Mouse (Mus musculus) spleen, adult 2 months (tissue): Measurements from ENCODE around the gene Fam172a. TPM values are rescaled to one million over a fixed set of nuclear protein-coding genes. Genes with fewer than 3 reads are reported as not detected.

Source experiments
- DNase-seq, 2 experiments: peaks; one replicate each; pipeline versions ENCODE4 v3.0.0 to v3.0.0-alpha.2; 2012 to 2021; ENCODE audit warnings: low spot score in 2 of 2, low read depth in 1 of 2
- H3K27ac ChIP-seq: fragments of 200-500 bp; 2 replicates; pipeline ENCODE4 v1.5.1; 2012; ENCODE audit warnings: low read length, inconsistent platforms; ENCODE audit not compliant: insufficient read depth
- H3K27me3 ChIP-seq: fragments of 200-500 bp; 2 replicates; pipeline ENCODE4 v1.6.1; 2012; ENCODE audit warnings: mild to moderate bottlenecking, moderate library complexity, low read length, inconsistent platforms; ENCODE audit not compliant: control insufficient read depth, insufficient read depth
- H3K36me3 ChIP-seq: fragments of 200-500 bp; 2 replicates; pipeline ENCODE4 v1.6.1; 2012; ENCODE audit warnings: mild to moderate bottlenecking, low read length, inconsistent platforms; ENCODE audit not compliant: control insufficient read depth, insufficient read depth
- H3K4me1 ChIP-seq: fragments of 200-500 bp; 2 replicates; pipeline ENCODE4 v1.6.1; 2011; ENCODE audit warnings: inconsistent platforms; ENCODE audit not compliant: control insufficient read depth, insufficient read depth, insufficient read length
- H3K4me3 ChIP-seq: fragments of 200-500 bp; 2 replicates; pipeline ENCODE4 v1.5.1; 2011; ENCODE audit warnings: mild to moderate bottlenecking, inconsistent platforms; ENCODE audit not compliant: insufficient read depth, insufficient read length; ENCODE audit errors: extremely low read depth
- CTCF ChIP-seq: fragments of 200-500 bp; IDR thresholded peaks from 2 replicates; pipeline ENCODE4 v1.5.1; 2011; ENCODE audit warnings: mild to moderate bottlenecking, inconsistent platforms; ENCODE audit not compliant: insufficient read depth, insufficient read length, insufficient replicate concordance; ENCODE audit errors: extremely low read depth
- POLR2A ChIP-seq: fragments of 200-500 bp; IDR thresholded peaks from 2 replicates; pipeline ENCODE4 v1.6.1; 2011; ENCODE audit warnings: low read depth, low read length, inconsistent platforms
- WGBS: fragments of 180-500 bp; shearing (Covaris S2); methylation state at CpG from one replicate; pipeline ENCODE4 v1.1.7; 2018; 5-methylcytosine and 5-hydroxymethylcytosine counted together
- polyA plus RNA-seq: library from polyadenylated mRNA; depleted of rRNA; stranded (reverse); fragments of >200 nt; gene quantifications from 2 replicates; pipeline ENCODE4 v1.2.3, GENCODE M21; 2012

The Fam172a gene
- polyA plus RNA-seq, 1 experiment = 7.1 TPM

- Histone ChIP-seq H3K27ac (no peak overlapping the region), H3K4me1 (no peaks in the 10 kb centered on the region), H3K4me3 (no peak overlapping the region), H3K27me3 (no peaks in the 10 kb centered on the region), H3K36me3 (no peaks in the 10 kb centered on the region)
- no peak for DNase-seq
- WGBS = 92% methylated on average over 3 of the region's 3 CpGs
- TF ChIP-seq CTCF (no peak), POLR2A (no peak)
These were observed 176.7 kb downstream of the Fam172a start for GRCm38 (mm10) chr13:77878545-77878944.

GRCm38 (mm10) chr13:77897619-77898018, 195.8 kb downstream of the Fam172a start:
- Histone ChIP-seq H3K4me3 (no peak overlapping the region), H3K27ac (no peak overlapping the region), H3K27me3 (no peaks in the 10 kb centered on the region), H3K36me3 (no peaks in the 10 kb centered on the region; the same call in 1 of the 2 replicates), H3K4me1 (no peaks in the 10 kb centered on the region; the same call in 1 of the 2 replicates)
- TF ChIP-seq POLR2A (no peak), CTCF (no peak)
- no peak for DNase-seq
- WGBS = 88% methylated on average over 2 of the region's 2 CpGs

DNA sequence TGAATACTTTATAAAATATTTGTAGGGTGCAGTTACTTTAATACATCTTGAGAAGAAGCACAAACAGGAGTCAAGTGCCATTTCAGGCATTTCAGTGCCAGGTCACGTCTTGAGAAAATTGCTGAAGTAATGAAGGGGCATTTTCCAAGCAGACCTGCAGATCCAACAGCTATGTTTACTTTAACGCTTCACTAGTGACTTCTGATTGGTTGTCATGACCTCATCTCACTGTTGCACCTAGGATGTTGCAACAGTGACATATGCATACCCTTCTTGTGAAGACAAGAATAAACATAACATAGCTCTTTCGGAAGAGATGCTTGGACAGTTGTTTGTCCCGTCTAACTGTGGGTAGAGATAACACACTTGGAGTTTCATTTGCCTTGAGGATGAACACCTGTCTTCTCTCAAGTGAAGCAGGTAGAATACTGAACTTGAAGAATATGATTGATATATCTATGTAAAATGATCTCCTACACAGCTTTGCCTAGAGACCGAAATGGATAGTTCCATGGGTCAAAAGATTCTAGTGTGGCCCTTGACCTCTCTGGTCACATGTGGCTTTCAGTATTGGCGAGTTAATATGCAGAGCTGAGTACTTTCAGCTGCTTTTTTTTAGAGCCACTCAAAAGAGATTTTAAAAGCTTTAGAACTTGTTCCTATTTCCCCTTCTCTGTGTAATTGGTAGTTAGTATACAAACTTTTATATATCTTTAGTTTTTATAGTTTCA, 196.4 kb downstream of the Fam172a start:
- Histone ChIP-seq H3K27me3 (no peaks in the 10 kb centered on the region), H3K4me3 (no peak overlapping the region), H3K36me3 (no peaks in the 10 kb centered on the region; the same call in 1 of the 2 replicates), H3K27ac (no peak overlapping the region), H3K4me1 (no peaks in the 10 kb centered on the region; the same call in 1 of the 2 replicates)
- no peak for TF ChIP-seq CTCF
- no peak for TF ChIP-seq POLR2A
- WGBS = 93% methylated on average over 6 of the region's 6 CpGs
- no peak for DNase-seq

- Histone ChIP-seq H3K36me3 (no peaks in the 10 kb centered on the region; the same call in 1 of the 2 replicates), H3K27ac (no peak overlapping the region), H3K4me3 (no peak overlapping the region), H3K4me1 (no peaks in the 10 kb centered on the region; the same call in 1 of the 2 replicates), H3K27me3 (no peaks in the 10 kb centered on the region)
- TF ChIP-seq POLR2A = no peak
- no peak for TF ChIP-seq CTCF
- 88% methylated on average over 1 of the region's 1 CpGs for WGBS
- DNase-seq = no peak
These were observed 197.9 kb downstream of the Fam172a start for GRCm38 (mm10) chr13:77899725-77900124.

- DNase-seq = no peak
- Histone ChIP-seq H3K4me1 (no peaks in the 10 kb centered on the region; the same call in 1 of the 2 replicates), H3K27me3 (no peaks in the 10 kb centered on the region), H3K36me3 (no peaks in the 10 kb centered on the region; the same call in 1 of the 2 replicates), H3K4me3 (no peak overlapping the region), H3K27ac (no peak overlapping the region)
- TF ChIP-seq POLR2A (no peak), CTCF (no peak)
These were observed 199.0 kb downstream of the Fam172a start for GRCm38 (mm10) chr13:77900843-77901242.

- no peak overlapping the region for H3K4me3 ChIP-seq
- H3K36me3 ChIP-seq = 0 out of 2 replicates have a peak, but pooled peaks cover 1% of the 10 kb centered on the region
- DNase-seq = no peak
- WGBS = 84% methylated on average over 2 of the region's 2 CpGs
- H3K27me3 ChIP-seq = no peaks in the 10 kb centered on the region
- no peaks in the 10 kb centered on the region for H3K4me1 ChIP-seq
- H3K27ac ChIP-seq = no peak overlapping the region
- no peak for TF ChIP-seq POLR2A
- TF ChIP-seq CTCF = no peak
These were observed 207.4 kb downstream of the Fam172a start for GRCm38 (mm10) chr13:77909184-77909583.

DNA sequence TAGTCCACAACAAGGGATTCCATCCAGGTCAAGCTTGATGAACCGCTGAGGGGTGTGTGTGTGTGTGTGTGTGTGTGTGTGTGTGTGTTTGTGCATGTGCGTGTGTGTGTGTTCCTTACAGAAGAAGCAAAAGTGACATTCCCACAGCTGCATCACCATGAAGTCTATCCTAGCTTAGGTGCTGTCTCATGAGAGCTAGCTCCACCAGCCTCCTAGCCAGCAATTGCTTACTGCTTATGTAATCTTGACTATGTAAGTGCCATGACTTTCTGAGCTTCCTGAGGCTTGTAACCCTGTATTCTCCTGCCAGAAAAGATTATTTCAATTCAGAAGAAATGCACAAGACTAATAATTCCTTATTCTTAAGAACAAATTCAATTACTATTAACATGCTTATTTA, 221.0 kb downstream of the Fam172a start:
- no peak overlapping the region for H3K4me3 ChIP-seq
- no peak overlapping the region for H3K27ac ChIP-seq
- no peaks in the 10 kb centered on the region for H3K4me1 ChIP-seq
- H3K36me3 ChIP-seq = no peaks in the 10 kb centered on the region
- TF ChIP-seq POLR2A (no peak), CTCF (no peak)
- no peak for DNase-seq
- WGBS = 95% methylated on average over 2 of the region's 2 CpGs
- no peaks in the 10 kb centered on the region for H3K27me3 ChIP-seq
